Comparison of ENCODE assay signal across 9 mouse cellular contexts in the genomic region with DNA sequence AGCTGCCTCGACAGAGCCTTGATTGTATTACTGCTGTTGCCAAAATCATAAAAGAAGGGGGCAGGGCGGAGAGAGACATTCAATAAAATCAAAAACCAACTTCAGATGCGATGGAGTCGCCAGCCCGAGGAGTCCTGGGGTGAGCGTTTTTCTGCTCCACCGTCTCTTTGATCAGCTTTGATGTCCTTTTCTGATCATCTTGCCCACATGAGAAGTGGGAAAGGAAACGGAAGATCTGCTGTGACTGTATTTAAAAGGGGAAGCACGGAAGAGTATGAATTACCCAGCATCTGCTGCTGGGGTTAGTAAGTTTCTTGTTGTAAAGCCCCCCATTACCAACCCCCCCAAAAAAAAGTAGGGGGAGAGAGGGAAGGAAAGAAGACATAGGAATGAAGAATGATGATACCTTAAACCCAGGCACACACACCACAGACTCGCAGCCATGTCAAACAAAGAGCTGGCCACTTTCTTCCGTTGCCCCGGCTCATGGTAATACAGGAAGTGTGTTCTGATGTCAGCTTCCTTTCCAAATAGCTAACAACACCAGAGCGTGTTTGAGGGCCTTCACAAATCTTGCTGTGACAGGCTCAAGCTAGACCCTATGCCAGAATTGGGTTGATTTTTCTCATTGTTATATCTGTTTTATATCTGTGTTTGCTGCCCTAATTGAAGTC.
DNase-seq lines count a peak whose midpoint lies in the region; ATAC-seq and TF ChIP-seq lines count a peak whose summit lies in the region.
"Had no signal": no experiment of that assay in that cellular context is flagged by ENCODE, and none has a peak within 500 bp of the region (broad histone marks: within the 10 kb centered on the region; RNA-seq: fewer than 3 reads in every experiment).

No protein-coding gene starts in this region.

- H3K27ac ChIP-seq in lung, embryonic 16.5 days (ENCODE audit: low read length) = peak overlapping the region; percentile 65
- peak overlapping the region; percentile 35 for H3K27ac ChIP-seq in embryonic facial prominence, embryonic 14.5 days (replicated peaks; ENCODE audit: low read depth, low read length)
- H3K27ac ChIP-seq in limb, embryonic 14.5 days (replicated peaks; ENCODE audit: low read depth, low read length) = peak overlapping the region; percentile 65
- peak overlapping the region; percentile 28; the same call in 1 of the 2 replicates for H3K27ac ChIP-seq in neural tube, embryonic 15.5 days (replicated peaks)

- H3K4me1 ChIP-seq in lung, embryonic 16.5 days (replicated peaks; ENCODE audit: control insufficient read depth, insufficient read depth, low read length) = peaks cover 16% of the 10 kb centered on the region
- peaks cover 14% of the 10 kb centered on the region for H3K4me1 ChIP-seq in embryonic facial prominence, embryonic 14.5 days (ENCODE audit: control insufficient read depth, insufficient read depth, low read length)
- peaks cover 23% of the 10 kb centered on the region for H3K4me1 ChIP-seq in limb, embryonic 14.5 days (ENCODE audit: control insufficient read depth, insufficient read depth, low read length)
- H3K4me1 ChIP-seq in neural tube, embryonic 15.5 days = peaks cover 22% of the 10 kb centered on the region

- no peak for DNase-seq in lung, postnatal 4 days
- no peak for DNase-seq in embryonic facial prominence, embryonic 14.5 days (ENCODE audit: low spot score)
- no peak for DNase-seq in limb, embryonic 14.5 days (ENCODE audit: low spot score)
- no peak for DNase-seq in urinary bladder, postnatal 4 days (ENCODE audit: low spot score in 2 of 2)
- no peak for DNase-seq in kidney, postnatal 36 days
- DNase-seq: cerebellum, adult 9-11 months; gastrocnemius, postnatal 36 days had no signal

- 0 out of 2 replicates have a peak overlapping the region, but pooled peaks have one; percentile 7 for H3K4me3 ChIP-seq in lung, embryonic 16.5 days (ENCODE audit: low read length)
- no peak overlapping the region for H3K4me3 ChIP-seq in embryonic facial prominence, embryonic 14.5 days (ENCODE audit: low read depth, low read length)
- H3K4me3 ChIP-seq in limb, embryonic 14.5 days (replicated peaks; ENCODE audit: low read length) = no peak overlapping the region
- H3K4me3 ChIP-seq in neural tube, embryonic 15.5 days (replicated peaks) = no peak overlapping the region

- ATAC-seq in lung, embryonic 16.5 days (ENCODE audit: low read depth) = peak; percentile 35
- ATAC-seq in embryonic facial prominence, embryonic 14.5 days (ENCODE audit: low read depth) = no peak
- peak; percentile 56 for ATAC-seq in limb, embryonic 14.5 days (ENCODE audit: low FRiP score, low read depth)
- no peak for ATAC-seq in neural tube, embryonic 15.5 days (ENCODE audit: low FRiP score)

- no peaks in the 10 kb centered on the region; the same call in 1 of the 2 replicates for H3K36me3 ChIP-seq in lung, embryonic 16.5 days (ENCODE audit: control insufficient read depth, insufficient read depth, low read length)
- H3K36me3 ChIP-seq in embryonic facial prominence, embryonic 14.5 days (ENCODE audit: control insufficient read depth, insufficient read depth, low read length) = no peaks in the 10 kb centered on the region
- H3K36me3 ChIP-seq in limb, embryonic 14.5 days (ENCODE audit: control insufficient read depth, insufficient read depth, low read length) = no peaks in the 10 kb centered on the region
- H3K36me3 ChIP-seq in neural tube, embryonic 15.5 days = no peaks in the 10 kb centered on the region

- H3K9ac ChIP-seq in lung, embryonic 16.5 days (ENCODE audit: low read length) = no peak overlapping the region
- no peak overlapping the region for H3K9ac ChIP-seq in embryonic facial prominence, embryonic 14.5 days (ENCODE audit: low read depth, low read length)
- H3K9ac ChIP-seq in limb, embryonic 14.5 days (ENCODE audit: low read depth, low read length, severe bottlenecking) = no peak overlapping the region
- H3K9ac ChIP-seq in neural tube, embryonic 15.5 days (replicated peaks) = no peak overlapping the region

- TF ChIP-seq POLR2A in limb, embryonic 14.5 days (IDR thresholded peaks at IDR 0.05; ENCODE audit: borderline replicate concordance, extremely low read depth, insufficient read depth, insufficient read length) = no peak

- H3K27me3 ChIP-seq in lung, embryonic 16.5 days (ENCODE audit: control insufficient read depth, insufficient read depth, low read depth, low read length) = no peaks in the 10 kb centered on the region
- no peaks in the 10 kb centered on the region for H3K27me3 ChIP-seq in embryonic facial prominence, embryonic 14.5 days (replicated peaks; ENCODE audit: control insufficient read depth, insufficient read depth, low read length)
- no peaks in the 10 kb centered on the region for H3K27me3 ChIP-seq in limb, embryonic 14.5 days (ENCODE audit: control insufficient read depth, insufficient read depth, low read length)
- 0 out of 2 replicates have a peak, but pooled peaks cover 11% of the 10 kb centered on the region for H3K27me3 ChIP-seq in neural tube, embryonic 15.5 days (replicated peaks)

- H3K9me3 ChIP-seq in lung, embryonic 16.5 days (ENCODE audit: control insufficient read depth, low read length) = no peaks in the 10 kb centered on the region
- H3K9me3 ChIP-seq in embryonic facial prominence, embryonic 14.5 days (ENCODE audit: control insufficient read depth, low read length) = peaks cover 5% of the 10 kb centered on the region; the same call in 1 of the 2 replicates
- H3K9me3 ChIP-seq in limb, embryonic 14.5 days (ENCODE audit: control insufficient read depth, low read length) = peaks cover 5% of the 10 kb centered on the region; the same call in 1 of the 2 replicates
- H3K9me3 ChIP-seq in neural tube, embryonic 15.5 days (replicated peaks) = no peaks in the 10 kb centered on the region

- H3K4me2 ChIP-seq in lung, embryonic 16.5 days (ENCODE audit: low read depth, low read length) = peak overlapping the region; percentile 21
- no peak overlapping the region for H3K4me2 ChIP-seq in embryonic facial prominence, embryonic 14.5 days (ENCODE audit: low read depth, low read length)
- peak overlapping the region; percentile 33 for H3K4me2 ChIP-seq in limb, embryonic 14.5 days (replicated peaks; ENCODE audit: low read depth, low read length, severe bottlenecking)
- H3K4me2 ChIP-seq in neural tube, embryonic 15.5 days = peak overlapping the region; percentile 16; the same call in 1 of the 2 replicates

- WGBS in lung, embryonic 16.5 days = 30% methylated on average over 13 of the region's 13 CpGs
- WGBS in embryonic facial prominence, embryonic 14.5 days = 34% methylated on average over 13 of the region's 13 CpGs
- WGBS in limb, embryonic 14.5 days = 10% methylated on average over 13 of the region's 13 CpGs
- 16% methylated on average over 13 of the region's 13 CpGs for WGBS in neural tube, embryonic 15.5 days

Comparison
In these comparisons a context has a peak if more than half of its experiments do, and no peak if none do; other contexts are left out.
1. ATAC-seq: peak in lung, embryonic 16.5 days (single experiment) and limb, embryonic 14.5 days (single experiment); none in embryonic facial prominence, embryonic 14.5 days (single experiment) and neural tube, embryonic 15.5 days (single experiment).
2. Peak in every context shown above with its lines, with median percentiles within 50 percentile points of each other: H3K27ac ChIP-seq.